Mouse (Mus musculus) kidney, embryonic 15.5 days (tissue): ENCODE measurements at regions not wholly inside any gene's neighbourhood (a gene's known extent, or its start where the extent isn't known, plus 50 kb on each side); places are given as distances from the start of the nearest gene placed in this dataset.
A peak's percentile ranks its signal among the peaks of the same experiment; 100 is the strongest.

Experiments used
- ATAC-seq: fragments of 200-750 bp; cut with Nextera tagmentation; replicated peaks from 2 replicates; pipeline ENCODE4 v1.8.0; 2017; ENCODE audit warnings: moderate TSS enrichment; ENCODE audit not compliant: low FRiP score
- H3K27ac ChIP-seq: fragments of 300-500 bp; sonication (generic); 2 replicates; pipeline ENCODE4 v1.5.1; 2015; ENCODE audit warnings: mild to moderate bottlenecking, inconsistent platforms
- H3K27me3 ChIP-seq: fragments of 300-500 bp; sonication (generic); 2 replicates; pipeline ENCODE4 v1.6.1; 2015; ENCODE audit warnings: inconsistent platforms
- H3K36me3 ChIP-seq: fragments of 300-500 bp; sonication (generic); 2 replicates; pipeline ENCODE4 v1.6.1; 2015; ENCODE audit warnings: inconsistent platforms
- H3K4me1 ChIP-seq: fragments of 300-500 bp; sonication (generic); 2 replicates; pipeline ENCODE4 v1.6.1; 2015; ENCODE audit warnings: inconsistent platforms
- H3K4me2 ChIP-seq: fragments of 300-500 bp; sonication (generic); 2 replicates; pipeline ENCODE4 v1.6.1; 2015; ENCODE audit warnings: moderate library complexity, mild to moderate bottlenecking, inconsistent platforms
- H3K4me3 ChIP-seq: fragments of 300-500 bp; sonication (generic); replicated peaks from 2 replicates; pipeline ENCODE4 v1.5.1; 2015; ENCODE audit warnings: mild to moderate bottlenecking, inconsistent platforms
- H3K9ac ChIP-seq: fragments of 300-500 bp; sonication (generic); 2 replicates; pipeline ENCODE4 v1.6.1; 2015; ENCODE audit warnings: mild to moderate bottlenecking, inconsistent platforms
- H3K9me3 ChIP-seq: fragments of 300-500 bp; sonication (generic); replicated peaks from 2 replicates; pipeline ENCODE4 v1.6.1; 2016; ENCODE audit warnings: inconsistent platforms
- WGBS: fragments of 180-500 bp; shearing (Covaris S2); methylation state at CpG from one replicate; pipeline ENCODE4 v1.1.7; 2015; ENCODE audit warnings: mixed read lengths; 5-methylcytosine and 5-hydroxymethylcytosine counted together

DNA sequence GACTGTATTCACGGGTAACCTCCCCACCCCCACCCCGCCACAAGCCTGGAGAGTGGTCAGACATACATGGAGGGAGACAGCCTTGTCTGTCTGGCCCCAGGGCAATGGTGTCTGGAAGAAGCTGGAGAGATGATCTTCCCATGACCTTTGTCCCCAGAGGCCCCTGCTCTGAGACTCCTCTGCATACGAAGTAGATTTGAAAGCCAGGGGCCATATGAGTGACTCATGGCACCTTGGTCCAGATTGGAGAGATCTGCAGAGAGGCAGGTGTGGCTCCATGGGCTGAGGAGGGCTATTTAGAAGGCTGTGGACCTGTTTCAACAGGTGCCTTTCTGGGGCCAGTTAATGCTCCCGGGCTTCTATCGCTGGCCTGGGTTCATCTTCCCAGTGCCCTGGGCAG, 200.7 kb downstream of the Cdc5l start:
- Histone ChIP-seq H3K9ac (no peak overlapping the region), H3K27me3 (no peaks in the 10 kb centered on the region), H3K4me1 (0 out of 2 replicates have a peak, but pooled peaks cover 6% of the 10 kb centered on the region), H3K4me3 (no peak overlapping the region), H3K9me3 (no peaks in the 10 kb centered on the region), H3K4me2 (no peak overlapping the region), H3K27ac (no peak overlapping the region), H3K36me3 (no peaks in the 10 kb centered on the region)
- 50% methylated on average over 5 of the region's 5 CpGs for WGBS
- no peak for ATAC-seq

DNA sequence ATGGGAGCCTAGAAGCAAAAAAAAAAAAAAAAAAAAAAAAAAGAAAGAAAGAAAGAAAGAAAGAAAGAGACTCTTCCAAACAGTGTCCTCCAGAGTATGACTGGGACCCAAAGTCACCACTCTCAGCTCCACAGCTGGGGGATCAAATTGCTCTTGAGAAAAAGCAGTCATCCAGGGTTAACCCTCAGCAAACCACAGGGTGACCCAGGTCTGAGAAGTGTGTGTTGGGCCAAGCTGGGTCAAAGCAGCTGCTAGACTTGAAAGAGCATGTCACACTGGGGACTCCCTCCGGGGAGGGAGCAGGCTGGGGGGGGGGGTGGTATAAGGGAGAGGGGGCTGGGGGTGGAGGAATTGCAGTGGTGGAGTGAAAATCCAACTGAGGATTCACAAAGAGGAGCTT, 206.3 kb downstream of the Cdc5l start:
- Histone ChIP-seq H3K27ac (no peak overlapping the region), H3K4me3 (no peak overlapping the region), H3K9ac (no peak overlapping the region), H3K4me2 (no peak overlapping the region), H3K36me3 (no peaks in the 10 kb centered on the region), H3K27me3 (no peaks in the 10 kb centered on the region), H3K9me3 (no peaks in the 10 kb centered on the region), H3K4me1 (peaks cover 19% of the 10 kb centered on the region)
- WGBS: 6% methylated on average over 1 of the region's 1 CpGs
- peak; percentile 34; the same call in 1 of the 2 replicates for ATAC-seq

DNA sequence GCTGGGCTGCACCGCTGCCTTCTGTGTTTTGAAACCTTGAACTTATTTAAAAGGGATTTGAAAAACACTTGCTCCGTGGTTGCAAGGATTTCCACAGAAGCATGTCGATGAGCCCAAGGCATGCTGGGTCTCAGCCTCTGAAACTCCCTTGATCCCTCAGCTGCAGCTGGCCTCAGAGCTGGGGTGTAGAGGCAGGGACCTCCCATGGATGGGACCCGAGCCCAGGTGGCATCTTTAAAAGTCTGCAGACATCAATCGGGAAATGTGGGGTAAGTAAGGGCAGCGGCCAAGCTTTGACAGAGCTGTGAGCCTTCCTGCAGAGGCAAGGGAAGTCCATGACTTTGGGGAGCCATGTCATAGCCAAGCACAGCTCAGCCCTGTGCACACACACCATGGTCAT, 207.1 kb downstream of the Cdc5l start:
- no peaks in the 10 kb centered on the region for H3K36me3 ChIP-seq
- peaks cover 19% of the 10 kb centered on the region for H3K4me1 ChIP-seq
- no peak for ATAC-seq
- H3K4me2 ChIP-seq: no peak overlapping the region
- no peak overlapping the region for H3K4me3 ChIP-seq
- H3K27me3 ChIP-seq: no peaks in the 10 kb centered on the region
- H3K9me3 ChIP-seq: no peaks in the 10 kb centered on the region
- no peak overlapping the region for H3K27ac ChIP-seq
- no peak overlapping the region for H3K9ac ChIP-seq
- 52% methylated on average over 6 of the region's 6 CpGs for WGBS

DNA sequence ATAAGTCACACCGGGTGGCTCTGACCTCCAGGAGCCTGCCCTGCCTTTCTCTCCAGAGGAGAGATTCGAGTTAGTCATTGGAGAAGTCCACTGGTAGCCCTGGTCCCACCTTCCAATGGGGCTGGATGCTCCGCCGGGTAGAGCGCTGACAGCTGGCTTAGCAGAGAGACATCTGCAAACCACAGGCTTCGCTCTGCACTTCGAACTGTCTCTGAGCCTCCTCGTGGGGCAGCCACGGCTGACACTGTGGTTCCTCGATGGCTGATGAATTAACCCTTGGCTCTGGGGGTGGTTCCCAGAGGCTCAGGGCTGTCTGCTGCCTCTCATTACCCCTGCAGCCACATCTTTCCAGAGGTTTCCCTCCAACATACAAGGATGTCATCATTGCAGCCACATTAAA, 211.9 kb downstream of the Cdc5l start:
- WGBS: 55% methylated on average over 10 of the region's 10 CpGs
- H3K4me2 ChIP-seq: no peak overlapping the region
- no peak for ATAC-seq
- no peak overlapping the region for H3K27ac ChIP-seq
- no peaks in the 10 kb centered on the region for H3K36me3 ChIP-seq
- H3K9me3 ChIP-seq: no peaks in the 10 kb centered on the region
- no peaks in the 10 kb centered on the region for H3K27me3 ChIP-seq
- no peak overlapping the region for H3K4me3 ChIP-seq
- H3K9ac ChIP-seq: no peak overlapping the region
- H3K4me1 ChIP-seq: peaks cover 5% of the 10 kb centered on the region

DNA sequence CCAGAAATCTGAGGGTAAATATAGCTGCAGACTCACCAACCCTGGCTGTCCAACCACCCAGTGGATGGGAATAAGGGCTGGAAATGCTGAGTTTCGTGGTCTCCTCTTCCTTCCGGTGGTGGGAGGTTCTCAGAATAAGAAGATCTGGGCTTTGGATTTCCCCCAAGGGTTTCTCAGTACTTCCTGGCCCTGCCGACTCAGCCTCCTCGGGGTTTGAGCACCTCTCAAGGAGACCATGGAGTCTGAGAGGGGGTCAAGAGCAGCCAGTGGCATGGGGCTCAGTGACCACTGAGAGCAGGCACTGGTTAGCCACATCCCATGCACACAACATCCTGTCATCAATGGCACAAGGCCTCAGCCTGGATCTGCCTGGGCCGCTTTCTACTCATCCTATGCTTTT, 216.4 kb downstream of the Cdc5l start:
- H3K4me2 ChIP-seq: no peak overlapping the region
- no peak for ATAC-seq
- no peaks in the 10 kb centered on the region for H3K36me3 ChIP-seq
- H3K27me3 ChIP-seq: no peaks in the 10 kb centered on the region
- H3K4me1 ChIP-seq: 0 out of 2 replicates have a peak, but pooled peaks cover 2% of the 10 kb centered on the region
- no peak overlapping the region for H3K27ac ChIP-seq
- no peaks in the 10 kb centered on the region for H3K9me3 ChIP-seq
- H3K4me3 ChIP-seq: no peak overlapping the region
- H3K9ac ChIP-seq: no peak overlapping the region
- WGBS: 87% methylated on average over 5 of the region's 5 CpGs

DNA sequence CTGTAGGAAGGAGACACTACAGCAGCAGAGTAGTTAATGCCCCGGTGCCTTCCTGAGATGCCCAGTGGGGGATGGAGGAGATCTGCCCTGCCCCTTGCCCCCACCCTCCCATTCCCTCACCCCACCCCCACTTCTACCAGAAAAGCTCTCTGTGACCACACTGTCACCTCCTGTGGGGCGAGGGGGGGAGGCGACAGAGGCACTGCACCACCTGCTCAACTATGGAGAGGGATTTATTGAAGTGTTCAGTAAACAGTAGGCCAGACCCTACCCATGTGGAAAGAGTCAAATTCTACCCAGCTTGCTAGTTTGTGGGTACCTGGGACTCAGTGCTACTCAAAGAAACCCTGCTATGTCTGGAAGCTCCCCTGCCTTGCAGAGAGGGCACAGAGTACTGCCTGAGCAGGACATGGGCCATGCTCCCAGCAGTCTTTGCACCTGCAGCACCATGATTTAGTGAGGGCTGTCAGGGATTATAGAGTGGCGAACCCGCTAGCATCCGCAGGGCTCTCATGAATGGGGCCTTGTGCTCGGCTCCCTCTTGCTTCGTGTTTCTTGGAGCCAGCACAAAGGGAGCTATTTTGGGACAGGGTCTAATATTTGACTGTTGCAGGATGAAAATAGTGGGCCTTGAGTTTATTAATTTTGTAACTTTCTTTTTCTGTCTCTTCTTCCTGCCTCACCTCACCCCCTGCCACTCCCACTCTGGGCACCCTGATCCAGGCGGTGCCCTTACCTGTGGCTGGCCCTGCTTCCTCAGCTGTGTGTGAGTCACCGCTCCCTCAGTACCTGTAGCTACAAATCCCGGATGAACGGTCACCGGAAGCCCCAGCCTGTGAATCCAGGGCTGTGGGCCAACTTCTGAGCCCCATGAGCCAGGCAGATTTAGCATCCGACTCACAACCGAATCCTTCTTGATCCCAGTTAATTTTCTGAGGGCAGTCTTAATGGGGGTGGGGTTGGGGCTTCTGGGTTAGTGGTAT, 218.2 kb downstream of the Cdc5l start:
- Histone ChIP-seq H3K27me3 (no peaks in the 10 kb centered on the region), H3K4me2 (no peak overlapping the region), H3K27ac (no peak overlapping the region), H3K4me3 (no peak overlapping the region), H3K36me3 (no peaks in the 10 kb centered on the region), H3K9me3 (no peaks in the 10 kb centered on the region), H3K4me1 (0 out of 2 replicates have a peak, but pooled peaks cover 2% of the 10 kb centered on the region), H3K9ac (no peak overlapping the region)
- 0 out of 2 replicates have a peak, but pooled peaks have one; percentile 18 for ATAC-seq
- 54% methylated on average over 15 of the region's 15 CpGs for WGBS

DNA sequence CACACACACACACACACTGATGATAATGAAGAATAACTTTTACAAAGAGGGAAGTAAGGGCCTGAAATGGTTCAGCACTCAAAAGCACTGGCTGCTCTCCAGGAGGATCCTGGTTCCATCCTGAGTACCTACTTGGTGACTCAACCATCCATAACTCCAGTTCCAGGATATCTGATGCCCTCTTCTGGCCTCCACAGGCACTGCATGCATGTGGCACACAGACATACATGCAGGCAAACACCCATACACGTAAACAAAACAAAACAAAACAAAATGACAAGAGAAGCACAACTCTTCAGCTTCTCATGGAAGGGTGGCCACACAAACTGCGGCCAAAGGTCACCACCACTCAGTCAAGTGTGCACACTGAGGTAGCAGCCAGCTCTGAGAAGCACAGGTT, 222.6 kb downstream of the Cdc5l start:
- H3K9me3 ChIP-seq: no peaks in the 10 kb centered on the region
- H3K4me2 ChIP-seq: no peak overlapping the region
- H3K27me3 ChIP-seq: no peaks in the 10 kb centered on the region
- no peak for ATAC-seq
- H3K27ac ChIP-seq: no peak overlapping the region
- no peak overlapping the region for H3K9ac ChIP-seq
- no peaks in the 10 kb centered on the region for H3K4me1 ChIP-seq
- 91% methylated on average over 2 of the region's 2 CpGs for WGBS
- H3K36me3 ChIP-seq: no peaks in the 10 kb centered on the region
- no peak overlapping the region for H3K4me3 ChIP-seq

DNA sequence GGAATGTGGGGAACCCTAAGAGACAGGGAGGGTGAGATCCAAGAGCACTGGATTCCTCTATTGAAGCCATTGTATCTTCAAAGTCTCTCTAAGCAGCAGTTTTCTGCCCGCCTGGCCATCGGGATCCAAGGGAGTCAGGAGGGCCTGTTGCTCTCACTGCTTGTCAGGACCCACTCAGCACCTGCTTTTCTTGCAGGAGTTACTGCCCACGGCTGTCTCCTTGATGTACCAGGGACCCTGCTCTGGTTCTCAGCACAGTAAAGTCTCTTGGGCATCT, 224.2 kb downstream of the Cdc5l start:
- H3K4me1 ChIP-seq: no peaks in the 10 kb centered on the region
- ATAC-seq: no peak
- H3K9me3 ChIP-seq: no peaks in the 10 kb centered on the region
- H3K9ac ChIP-seq: no peak overlapping the region
- H3K4me2 ChIP-seq: no peak overlapping the region
- H3K27me3 ChIP-seq: no peaks in the 10 kb centered on the region
- H3K36me3 ChIP-seq: no peaks in the 10 kb centered on the region
- no peak overlapping the region for H3K4me3 ChIP-seq
- H3K27ac ChIP-seq: no peak overlapping the region
- whole genome bisulfite sequencing: 87% methylated on average over 3 of the region's 3 CpGs

DNA sequence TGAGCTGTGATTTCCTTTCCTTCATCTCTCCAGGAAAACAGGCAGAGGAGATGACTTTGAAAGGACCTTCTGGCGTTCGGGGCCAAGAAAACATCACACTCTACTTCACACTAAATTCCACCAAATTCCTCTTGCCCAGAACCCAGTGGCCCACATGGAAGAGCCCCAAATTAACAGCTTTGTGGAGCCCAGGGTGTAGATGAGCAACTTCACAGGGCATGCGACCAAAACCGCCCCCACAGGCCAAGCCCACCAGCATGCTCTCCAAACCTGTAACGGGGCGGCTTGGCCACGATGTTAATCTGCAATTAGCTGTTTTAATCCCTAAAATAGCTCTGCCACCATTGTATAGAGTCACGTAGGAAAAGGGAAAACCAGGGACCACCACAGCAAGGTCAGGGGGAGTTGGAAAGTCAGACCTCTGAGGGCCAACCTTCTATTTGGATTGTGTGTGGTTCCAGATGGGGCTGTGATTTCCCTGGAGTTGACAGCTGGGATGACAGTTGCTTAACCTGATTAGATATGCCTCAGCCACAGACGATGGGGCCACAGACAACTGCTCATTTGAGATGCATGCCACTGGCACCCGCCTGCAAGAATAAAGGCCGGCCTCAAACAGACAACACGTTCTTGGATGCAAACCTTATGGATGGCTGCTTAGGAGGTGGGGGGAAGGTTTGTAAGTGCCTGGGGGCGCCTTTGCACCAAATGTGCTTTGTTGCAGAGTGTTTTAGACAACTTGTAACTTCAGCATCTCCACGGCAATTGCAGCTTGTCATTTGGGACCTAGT, 224.7 kb downstream of the Cdc5l start:
- ATAC-seq: no peak
- Histone ChIP-seq H3K9ac (no peak overlapping the region), H3K9me3 (no peaks in the 10 kb centered on the region), H3K4me2 (no peak overlapping the region), H3K27ac (no peak overlapping the region), H3K4me1 (no peaks in the 10 kb centered on the region), H3K27me3 (no peaks in the 10 kb centered on the region), H3K36me3 (no peaks in the 10 kb centered on the region), H3K4me3 (no peak overlapping the region)
- 72% methylated on average over 14 of the region's 14 CpGs for WGBS

DNA sequence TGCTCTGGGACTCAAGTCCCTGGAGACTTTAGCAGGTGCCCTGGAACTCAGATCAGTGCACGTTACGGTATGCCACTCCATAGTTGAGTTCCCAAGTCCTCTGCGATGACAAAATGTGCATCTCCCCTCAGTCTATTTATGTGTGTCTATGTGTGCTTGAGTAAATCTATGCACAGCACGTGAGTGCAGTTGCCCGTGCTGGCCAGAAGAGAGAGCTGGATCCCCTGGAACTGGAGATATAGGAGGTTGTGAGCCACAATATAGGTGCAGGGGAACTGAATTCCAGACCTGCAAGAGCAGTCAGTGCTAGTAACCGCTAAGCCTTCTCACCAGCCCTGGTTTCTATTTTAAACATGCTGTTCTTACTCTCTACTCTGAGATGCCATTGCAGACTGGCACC, 237.8 kb downstream of the Cdc5l start:
- 93% methylated on average over 6 of the region's 6 CpGs for WGBS
- no peak for ATAC-seq
- no peaks in the 10 kb centered on the region for H3K9me3 ChIP-seq
- no peak overlapping the region for H3K9ac ChIP-seq
- H3K27ac ChIP-seq: no peak overlapping the region
- H3K4me1 ChIP-seq: peaks cover 12% of the 10 kb centered on the region
- H3K4me2 ChIP-seq: no peak overlapping the region
- H3K4me3 ChIP-seq: no peak overlapping the region
- H3K27me3 ChIP-seq: peaks cover 15% of the 10 kb centered on the region
- no peaks in the 10 kb centered on the region for H3K36me3 ChIP-seq

DNA sequence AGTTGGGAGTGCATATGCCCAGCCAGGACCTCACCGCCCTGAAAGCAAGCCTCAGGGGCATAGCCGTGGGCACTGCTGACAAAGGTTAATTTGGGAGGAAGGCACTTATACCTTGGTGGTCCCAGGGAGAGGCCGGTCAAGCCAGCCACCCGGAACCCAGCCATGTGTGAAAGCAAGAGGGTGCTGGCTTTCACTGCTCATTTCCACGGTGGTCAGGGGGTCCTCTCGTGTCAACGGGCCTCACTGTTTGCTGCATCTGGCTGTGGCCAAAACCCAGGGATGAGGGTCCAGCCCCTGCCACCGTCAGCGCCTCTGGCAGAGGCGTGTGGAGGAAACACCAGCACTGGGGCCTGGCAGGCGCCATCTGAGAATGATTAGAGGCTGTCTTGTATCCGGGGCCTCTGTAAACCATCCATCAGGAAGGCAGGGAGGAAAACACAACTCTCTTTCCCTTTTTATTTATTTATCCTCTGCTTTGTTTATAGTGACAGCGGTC, 238.7 kb downstream of the Cdc5l start:
- Histone ChIP-seq H3K27ac (no peak overlapping the region), H3K9me3 (no peaks in the 10 kb centered on the region), H3K4me3 (no peak overlapping the region), H3K9ac (no peak overlapping the region), H3K27me3 (peaks cover 15% of the 10 kb centered on the region), H3K4me2 (peak overlapping the region; percentile 36), H3K4me1 (peaks cover 12% of the 10 kb centered on the region), H3K36me3 (no peaks in the 10 kb centered on the region)
- peak; percentile 67 for ATAC-seq
- WGBS: 9% methylated on average over 13 of the region's 13 CpGs

DNA sequence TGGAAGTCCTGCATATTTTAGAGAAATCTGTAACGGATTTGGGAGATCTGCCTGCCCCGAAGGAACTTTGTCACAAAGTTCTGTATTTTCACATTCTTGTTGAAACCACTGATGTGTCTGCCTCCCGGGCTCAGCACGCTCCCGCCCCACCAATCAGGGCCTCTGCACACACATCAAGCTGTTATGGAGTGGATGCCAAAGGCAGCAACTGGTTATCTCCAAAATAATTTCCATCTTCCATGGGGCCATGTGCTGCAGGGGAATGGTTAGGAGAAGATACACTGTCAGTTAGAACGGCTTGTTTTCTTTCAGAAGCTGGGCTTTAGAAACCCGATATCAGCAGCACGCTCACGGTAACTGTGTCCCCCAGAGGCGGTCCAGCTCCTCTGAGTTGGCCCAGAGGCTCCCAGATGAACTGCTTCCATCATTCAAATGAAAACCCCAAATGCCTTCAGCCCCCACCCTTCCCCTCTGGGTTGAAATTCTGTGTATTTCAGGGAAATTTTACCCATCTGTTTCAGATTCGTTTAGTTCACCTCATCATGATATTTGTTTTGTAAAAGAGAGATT, 240.0 kb downstream of the Cdc5l start:
- no peak overlapping the region for H3K27ac ChIP-seq
- H3K9ac ChIP-seq: no peak overlapping the region
- no peak for ATAC-seq
- H3K27me3 ChIP-seq: peaks cover 15% of the 10 kb centered on the region
- no peaks in the 10 kb centered on the region for H3K9me3 ChIP-seq
- no peak overlapping the region for H3K4me3 ChIP-seq
- peaks cover 12% of the 10 kb centered on the region for H3K4me1 ChIP-seq
- 41% methylated on average over 11 of the region's 11 CpGs for WGBS
- H3K36me3 ChIP-seq: no peaks in the 10 kb centered on the region
- H3K4me2 ChIP-seq: no peak overlapping the region
